Mouse (Mus musculus): ENCODE results near the gene Atg3. TPM values are rescaled to one million over a fixed set of nuclear protein-coding genes. Genes with fewer than 3 reads are reported as not detected.

Gene Atg3
- polyA plus RNA-seq, 1 experiment from 2014 or later = 30.5 TPM

GRCm38 (mm10) chr16:45124230-45125203 lies 34.1 kb upstream of the Atg3 start:
- Histone ChIP-seq H3K4me1 (ENCODE audit: control insufficient read depth in 2 of 2, insufficient read depth in 2 of 2, low read length in 2 of 2) (peaks cover 6 to 20% of the 10 kb centered on the region in 2 experiments; a peak in 3 of 4 replicates), H3K4me3 (ENCODE audit: control insufficient read depth in 1 of 2, insufficient read depth in 1 of 2, low read depth in 1 of 2, low read length in 2 of 2) (no peak overlapping the region), H3K27ac (replicated peaks in 1 of 2; ENCODE audit: control insufficient read depth in 1 of 2, insufficient read depth in 1 of 2, low read depth in 2 of 2, low read length in 2 of 2) (no peak overlapping the region), H3K4me2 (ENCODE audit: low read length) (no peak overlapping the region), H3K9ac (ENCODE audit: low read length) (no peak overlapping the region), H3K9me3 (ENCODE audit: control insufficient read depth, low read length) (no peaks in the 10 kb centered on the region), H3K27me3 (ENCODE audit: control insufficient read depth, insufficient read depth, low read length) (no peaks in the 10 kb centered on the region), H3K36me3 (ENCODE audit: control insufficient read depth, insufficient read depth, low read length) (peaks cover 49% of the 10 kb centered on the region)
- no peak for ATAC-seq (ENCODE audit: insufficient number of reproducible peaks, insufficient read depth, low FRiP score, low read depth)
- 35% methylated on average over 9 of the region's 9 CpGs for WGBS

GRCm38 (mm10) chr16:45127936-45128710 lies 30.5 kb upstream of the Atg3 start:
- no peaks in the 10 kb centered on the region for H3K27me3 ChIP-seq (ENCODE audit: control insufficient read depth, insufficient read depth, low read length)
- ATAC-seq (ENCODE audit: insufficient number of reproducible peaks, insufficient read depth, low FRiP score, low read depth) = no peak
- no peak overlapping the region for H3K9ac ChIP-seq (ENCODE audit: low read length)
- H3K4me2 ChIP-seq (ENCODE audit: low read length) = no peak overlapping the region
- H3K36me3 ChIP-seq (ENCODE audit: control insufficient read depth, insufficient read depth, low read length) = peaks cover 40% of the 10 kb centered on the region
- H3K4me3 ChIP-seq (ENCODE audit: control insufficient read depth in 1 of 2, insufficient read depth in 1 of 2, low read depth in 1 of 2, low read length in 2 of 2) = no peak overlapping the region
- H3K27ac ChIP-seq (replicated peaks in 1 of 2; ENCODE audit: control insufficient read depth in 1 of 2, insufficient read depth in 1 of 2, low read depth in 2 of 2, low read length in 2 of 2) = no peak overlapping the region
- H3K9me3 ChIP-seq (ENCODE audit: control insufficient read depth, low read length) = no peaks in the 10 kb centered on the region
- peaks cover 0 to 5% of the 10 kb centered on the region in 2 experiments; a peak in 1 of 4 replicates for H3K4me1 ChIP-seq (ENCODE audit: control insufficient read depth in 2 of 2, insufficient read depth in 2 of 2, low read length in 2 of 2)
- 81% methylated on average over 2 of the region's 2 CpGs for WGBS

- Histone ChIP-seq H3K27ac (replicated peaks in 1 of 2; ENCODE audit: control insufficient read depth in 1 of 2, insufficient read depth in 1 of 2, low read depth in 2 of 2, low read length in 2 of 2) (no peak overlapping the region), H3K9ac (ENCODE audit: low read length) (no peak overlapping the region), H3K4me1 (ENCODE audit: control insufficient read depth in 2 of 2, insufficient read depth in 2 of 2, low read length in 2 of 2) (no peaks in the 10 kb centered on the region), H3K27me3 (ENCODE audit: control insufficient read depth, insufficient read depth, low read length) (no peaks in the 10 kb centered on the region), H3K9me3 (ENCODE audit: control insufficient read depth, low read length) (no peaks in the 10 kb centered on the region), H3K4me2 (ENCODE audit: low read length) (no peak overlapping the region), H3K36me3 (ENCODE audit: control insufficient read depth, insufficient read depth, low read length) (peaks cover 66% of the 10 kb centered on the region), H3K4me3 (ENCODE audit: control insufficient read depth in 1 of 2, insufficient read depth in 1 of 2, low read depth in 1 of 2, low read length in 2 of 2) (no peak overlapping the region)
- no peak for ATAC-seq (ENCODE audit: insufficient number of reproducible peaks, insufficient read depth, low FRiP score, low read depth)
- WGBS = 89% methylated on average over 5 of the region's 5 CpGs
Measured at GRCm38 (mm10) chr16:45141711-45142110, 16.9 kb upstream of the Atg3 start.

GRCm38 (mm10) chr16:45142565-45142964 lies 16.0 kb upstream of the Atg3 start:
- H3K4me1 ChIP-seq (ENCODE audit: control insufficient read depth in 2 of 2, insufficient read depth in 2 of 2, low read length in 2 of 2) = no peaks in the 10 kb centered on the region
- H3K4me2 ChIP-seq (ENCODE audit: low read length) = no peak overlapping the region
- peaks cover 74% of the 10 kb centered on the region for H3K36me3 ChIP-seq (ENCODE audit: control insufficient read depth, insufficient read depth, low read length)
- H3K4me3 ChIP-seq (ENCODE audit: control insufficient read depth in 1 of 2, insufficient read depth in 1 of 2, low read depth in 1 of 2, low read length in 2 of 2) = no peak overlapping the region
- no peaks in the 10 kb centered on the region for H3K9me3 ChIP-seq (ENCODE audit: control insufficient read depth, low read length)
- H3K9ac ChIP-seq (ENCODE audit: low read length) = no peak overlapping the region
- 83% methylated on average over 5 of the region's 5 CpGs for WGBS
- H3K27me3 ChIP-seq (ENCODE audit: control insufficient read depth, insufficient read depth, low read length) = no peaks in the 10 kb centered on the region
- H3K27ac ChIP-seq (replicated peaks in 1 of 2; ENCODE audit: control insufficient read depth in 1 of 2, insufficient read depth in 1 of 2, low read depth in 2 of 2, low read length in 2 of 2) = no peak overlapping the region
- ATAC-seq (ENCODE audit: insufficient number of reproducible peaks, insufficient read depth, low FRiP score, low read depth) = no peak

GRCm38 (mm10) chr16:45145119-45145518 lies 13.5 kb upstream of the Atg3 start:
- peaks cover 84% of the 10 kb centered on the region for H3K36me3 ChIP-seq (ENCODE audit: control insufficient read depth, insufficient read depth, low read length)
- no peaks in the 10 kb centered on the region for H3K27me3 ChIP-seq (ENCODE audit: control insufficient read depth, insufficient read depth, low read length)
- no peak for ATAC-seq (ENCODE audit: insufficient number of reproducible peaks, insufficient read depth, low FRiP score, low read depth)
- no peak overlapping the region for H3K27ac ChIP-seq (replicated peaks in 1 of 2; ENCODE audit: control insufficient read depth in 1 of 2, insufficient read depth in 1 of 2, low read depth in 2 of 2, low read length in 2 of 2)
- H3K4me1 ChIP-seq (ENCODE audit: control insufficient read depth in 2 of 2, insufficient read depth in 2 of 2, low read length in 2 of 2) = no peaks in the 10 kb centered on the region
- H3K4me3 ChIP-seq (ENCODE audit: control insufficient read depth in 1 of 2, insufficient read depth in 1 of 2, low read depth in 1 of 2, low read length in 2 of 2) = no peak overlapping the region
- H3K4me2 ChIP-seq (ENCODE audit: low read length) = no peak overlapping the region
- no peak overlapping the region for H3K9ac ChIP-seq (ENCODE audit: low read length)
- 80% methylated on average over 6 of the region's 6 CpGs for WGBS
- no peaks in the 10 kb centered on the region for H3K9me3 ChIP-seq (ENCODE audit: control insufficient read depth, low read length)

GRCm38 (mm10) chr16:45148488-45149082 lies 10.0 kb upstream of the Atg3 start:
- Histone ChIP-seq H3K9me3 (ENCODE audit: control insufficient read depth, low read length) (no peaks in the 10 kb centered on the region), H3K36me3 (ENCODE audit: control insufficient read depth, insufficient read depth, low read length) (peaks cover 82% of the 10 kb centered on the region), H3K27me3 (ENCODE audit: control insufficient read depth, insufficient read depth, low read length) (no peaks in the 10 kb centered on the region), H3K4me1 (ENCODE audit: control insufficient read depth in 2 of 2, insufficient read depth in 2 of 2, low read length in 2 of 2) (no peaks in the 10 kb centered on the region), H3K4me2 (ENCODE audit: low read length) (no peak overlapping the region), H3K4me3 (ENCODE audit: control insufficient read depth in 1 of 2, insufficient read depth in 1 of 2, low read depth in 1 of 2, low read length in 2 of 2) (no peak overlapping the region), H3K27ac (replicated peaks in 1 of 2; ENCODE audit: control insufficient read depth in 1 of 2, insufficient read depth in 1 of 2, low read depth in 2 of 2, low read length in 2 of 2) (no peak overlapping the region), H3K9ac (ENCODE audit: low read length) (no peak overlapping the region)
- no peak for ATAC-seq (ENCODE audit: insufficient number of reproducible peaks, insufficient read depth, low FRiP score, low read depth)
- WGBS = 94% methylated on average over 10 of the region's 10 CpGs

GRCm38 (mm10) chr16:45154741-45155250 lies 3.8 kb upstream of the Atg3 start:
- Histone ChIP-seq H3K9me3 (ENCODE audit: control insufficient read depth, low read length) (no peaks in the 10 kb centered on the region), H3K9ac (ENCODE audit: low read length) (no peak overlapping the region), H3K4me1 (ENCODE audit: control insufficient read depth in 2 of 2, insufficient read depth in 2 of 2, low read length in 2 of 2) (peaks cover 5 to 11% of the 10 kb centered on the region in 2 experiments; a peak in 3 of 4 replicates), H3K27ac (replicated peaks in 1 of 2; ENCODE audit: control insufficient read depth in 1 of 2, insufficient read depth in 1 of 2, low read depth in 2 of 2, low read length in 2 of 2) (no peak overlapping the region; a peak in 1 of 4 replicates), H3K27me3 (ENCODE audit: control insufficient read depth, insufficient read depth, low read length) (no peaks in the 10 kb centered on the region), H3K4me3 (ENCODE audit: control insufficient read depth in 1 of 2, insufficient read depth in 1 of 2, low read depth in 1 of 2, low read length in 2 of 2) (no peak overlapping the region), H3K4me2 (ENCODE audit: low read length) (no peak overlapping the region), H3K36me3 (ENCODE audit: control insufficient read depth, insufficient read depth, low read length) (peaks cover 36% of the 10 kb centered on the region)
- 79% methylated on average over 3 of the region's 3 CpGs for WGBS
- no peak for ATAC-seq (ENCODE audit: insufficient number of reproducible peaks, insufficient read depth, low FRiP score, low read depth)

Data from heart, embryonic 14.5 days (tissue).